Mouse (Mus musculus) megakaryocyte, embryonic 14.5 days (primary cell): ENCODE results near the gene Rab26. TPM values are rescaled to one million over a fixed set of nuclear protein-coding genes. Genes with fewer than 3 reads are reported as not detected.

Experiments
- H3K27me3 ChIP-seq: replicated peaks from 2 replicates; pipeline ENCODE3; 2012; ENCODE audit warnings: inconsistent platforms
- H3K36me3 ChIP-seq: replicated peaks from 2 replicates; pipeline ENCODE3; 2012; ENCODE audit warnings: low read length, inconsistent platforms, mixed read lengths
- H3K4me1 ChIP-seq: 2 replicates; pipeline ENCODE4 v1.6.1; 2012; ENCODE audit warnings: inconsistent platforms
- H3K4me3 ChIP-seq: replicated peaks from 2 replicates; pipeline ENCODE3; 2012; ENCODE audit warnings: moderate library complexity, mild to moderate bottlenecking, inconsistent platforms
- H3K9me3 ChIP-seq: 2 replicates; pipeline ENCODE4 v1.6.1; 2012; ENCODE audit warnings: inconsistent platforms
- FLI1 ChIP-seq: IDR thresholded peaks from 2 replicates; pipeline ENCODE4 v1.6.1; 2012; ENCODE audit warnings: low read length, inconsistent platforms, mixed read lengths
- GATA1 ChIP-seq: IDR thresholded peaks from 3 replicates; pipeline ENCODE4 v1.6.1; 2012; ENCODE audit warnings: mixed read lengths, low read length, inconsistent platforms, borderline replicate concordance
- polyA plus RNA-seq: library from polyadenylated mRNA; stranded (reverse); fragments of >175 nt; gene quantifications from 2 replicates; pipeline ENCODE4 v1.2.3, GENCODE M21; 2012; ENCODE audit warnings: low replicate concordance; ENCODE audit not compliant: insufficient read depth

The Rab26 gene
- polyA plus RNA-seq, 1 experiment, result not detected

- TF ChIP-seq GATA1, result no peak
- TF ChIP-seq FLI1, result no peak
- Histone ChIP-seq H3K36me3 (peaks cover 47% of the 10 kb centered on the region), H3K4me1 (peaks cover 75% of the 10 kb centered on the region), H3K9me3 (no peaks in the 10 kb centered on the region), H3K4me3 (no peak overlapping the region), H3K27me3 (no peaks in the 10 kb centered on the region)
These were observed 29.6 kb upstream of the Rab26 start for GRCm38 (mm10) chr17:24563638-24564037.

- H3K4me1 ChIP-seq, result peaks cover 86% of the 10 kb centered on the region
- no peak overlapping the region for H3K4me3 ChIP-seq
- peaks cover 33% of the 10 kb centered on the region for H3K36me3 ChIP-seq
- TF ChIP-seq GATA1 (no peak), FLI1 (no peak)
- H3K27me3 ChIP-seq, result no peaks in the 10 kb centered on the region
- no peaks in the 10 kb centered on the region for H3K9me3 ChIP-seq
These were observed 27.6 kb upstream of the Rab26 start for GRCm38 (mm10) chr17:24561592-24561991.

- TF ChIP-seq FLI1 (no peak), GATA1 (no peak)
- Histone ChIP-seq H3K4me1 (peaks cover 92% of the 10 kb centered on the region), H3K4me3 (no peak overlapping the region), H3K27me3 (no peaks in the 10 kb centered on the region), H3K9me3 (no peaks in the 10 kb centered on the region), H3K36me3 (peaks cover 22% of the 10 kb centered on the region)
These were observed 26.5 kb upstream of the Rab26 start for GRCm38 (mm10) chr17:24560301-24561028.

GRCm38 (mm10) chr17:24559146-24559545 is 25.1 kb upstream of the Rab26 start:
- peaks cover 9% of the 10 kb centered on the region for H3K36me3 ChIP-seq
- H3K4me3 ChIP-seq, result peak overlapping the region; percentile 44
- no peak for TF ChIP-seq FLI1
- TF ChIP-seq GATA1, result no peak
- no peaks in the 10 kb centered on the region for H3K27me3 ChIP-seq
- H3K9me3 ChIP-seq, result no peaks in the 10 kb centered on the region
- H3K4me1 ChIP-seq, result peaks cover 91% of the 10 kb centered on the region

- TF ChIP-seq GATA1, result no peak
- TF ChIP-seq FLI1, result no peak
- Histone ChIP-seq H3K27me3 (no peaks in the 10 kb centered on the region), H3K4me3 (peak overlapping the region; percentile 50), H3K4me1 (peaks cover 87% of the 10 kb centered on the region), H3K9me3 (no peaks in the 10 kb centered on the region), H3K36me3 (peaks cover 7% of the 10 kb centered on the region)
These were observed 24.6 kb upstream of the Rab26 start for GRCm38 (mm10) chr17:24558600-24559099.

GRCm38 (mm10) chr17:24557091-24557490 is 23.1 kb upstream of the Rab26 start:
- Histone ChIP-seq H3K4me1 (peaks cover 76% of the 10 kb centered on the region), H3K36me3 (peaks cover 10% of the 10 kb centered on the region), H3K27me3 (no peaks in the 10 kb centered on the region), H3K9me3 (no peaks in the 10 kb centered on the region), H3K4me3 (no peak overlapping the region)
- TF ChIP-seq FLI1 (no peak), GATA1 (no peak)

GRCm38 (mm10) chr17:24551050-24551444 is 17.0 kb upstream of the Rab26 start:
- no peaks in the 10 kb centered on the region for H3K9me3 ChIP-seq
- H3K36me3 ChIP-seq, result peaks cover 8% of the 10 kb centered on the region

GRCm38 (mm10) chr17:24550416-24551049 is 16.5 kb upstream of the Rab26 start:
- Histone ChIP-seq H3K27me3 (no peaks in the 10 kb centered on the region), H3K36me3 (peaks cover 8% of the 10 kb centered on the region), H3K4me1 (peaks cover 45% of the 10 kb centered on the region), H3K4me3 (peak overlapping the region; percentile 96), H3K9me3 (no peaks in the 10 kb centered on the region)
- TF ChIP-seq FLI1 (no peak), GATA1 (no peak)

More at GRCm38 (mm10) chr17:24551050-24551444, 17.0 kb upstream of the Rab26 start:
- peak overlapping the region; percentile 96 for H3K4me3 ChIP-seq
- TF ChIP-seq GATA1 (no peak), FLI1 (no peak)
- H3K27me3 ChIP-seq, result no peaks in the 10 kb centered on the region
- peaks cover 49% of the 10 kb centered on the region for H3K4me1 ChIP-seq

GRCm38 (mm10) chr17:24549618-24550415 is 15.8 kb upstream of the Rab26 start, which contains the start of gene Pkd1:
Pkd1 (plus strand) TSS chr17:24549834.
- Histone ChIP-seq H3K27me3 (peaks cover under 1% of the 10 kb centered on the region), H3K9me3 (no peaks in the 10 kb centered on the region), H3K4me3 (peak within 1 kb of the TSS; percentile 96), H3K4me1 (peaks cover 40% of the 10 kb centered on the region), H3K36me3 (peaks cover 8% of the 10 kb centered on the region)
- TF ChIP-seq FLI1, result no peak
- TF ChIP-seq GATA1, result no peak
